Mouse (Mus musculus): ENCODE results near the gene Smim26.

DNA sequence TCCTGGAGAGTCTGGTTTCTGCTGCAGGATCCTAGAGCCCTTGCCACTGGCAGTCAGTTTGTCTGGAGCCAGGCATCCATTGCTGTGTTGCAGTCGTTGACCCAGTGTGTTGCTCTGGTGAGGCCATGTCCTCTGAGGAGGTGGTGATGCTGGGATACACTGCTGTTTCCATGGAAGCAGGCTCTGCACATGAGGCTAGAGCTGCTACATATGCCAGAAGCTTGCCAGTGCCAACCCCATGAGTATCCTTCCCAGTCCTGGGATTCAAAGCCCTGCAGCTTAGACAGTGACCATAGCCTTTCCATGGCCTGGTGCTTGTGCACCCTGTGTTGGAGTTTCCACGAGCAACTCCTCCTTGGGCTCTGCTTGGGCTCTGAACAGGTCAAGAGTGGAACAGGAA, 39.7 kb downstream of the Smim26 start:
- no peak for TF ChIP-seq CTCF (IDR thresholded peaks at IDR 0.05; ENCODE audit: insufficient read depth, low read length)
- TF ChIP-seq POLR2A (IDR thresholded peaks at IDR 0.05; ENCODE audit: borderline replicate concordance, extremely low read depth, low read depth, low read length), result no peak

Data from lung, adult 2 months (tissue).